Mouse (Mus musculus) lung, postnatal 0 days (tissue): ENCODE measurements at regions not wholly inside any gene's neighbourhood (a gene's known extent, or its start where the extent isn't known, plus 50 kb on each side); places are given as distances from the start of the nearest gene placed in this dataset.

Experiments
- CTCF ChIP-seq: IDR thresholded peaks from 2 replicates; pipeline ENCODE4 v1.5.1; 2016; ENCODE audit warnings: antibody characterized with exemption, mild to moderate bottlenecking
- EP300 ChIP-seq: IDR thresholded peaks from 2 replicates; pipeline ENCODE4 v1.6.1; 2016; ENCODE audit warnings: antibody characterized with exemption, mild to moderate bottlenecking, control low read depth

DNA sequence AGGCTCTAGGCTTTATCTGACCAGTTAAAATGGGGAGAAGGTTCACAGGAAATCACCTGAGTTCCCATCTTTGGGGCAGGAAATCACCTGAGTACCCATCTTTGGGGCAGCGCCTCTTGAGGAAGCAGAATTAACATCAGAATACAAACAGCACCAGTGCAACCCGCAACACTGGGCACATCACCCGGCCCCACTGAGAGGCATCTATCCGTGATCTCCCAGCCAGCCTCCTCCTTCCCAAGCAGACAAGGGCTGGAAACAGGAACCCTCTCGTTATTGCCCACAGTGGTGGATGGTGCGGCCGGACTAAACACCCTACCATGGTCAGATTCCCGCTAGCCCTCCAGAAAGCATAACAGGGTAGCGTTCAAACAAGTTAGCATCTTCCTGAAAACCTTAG lies 57.3 kb upstream of the Top1 start:
- TF ChIP-seq EP300 = no peak
- TF ChIP-seq CTCF = no peak
